Mouse (Mus musculus) heart, embryonic 12.5 days (tissue): ENCODE results near the gene Fmnl1. TPM values are rescaled to one million over a fixed set of nuclear protein-coding genes. Genes with fewer than 3 reads are reported as not detected.

Experiments used
- ATAC-seq: fragments of 200-750 bp; cut with Nextera tagmentation; 2 replicates; pipeline ENCODE4 v1.8.0; 2017; ENCODE audit warnings: moderate TSS enrichment, moderate library complexity; ENCODE audit not compliant: insufficient number of reproducible peaks, low FRiP score
- H3K27ac ChIP-seq: fragments of 300-500 bp; sonication (generic); 2 replicates; pipeline ENCODE4 v1.5.1; 2016; ENCODE audit warnings: mild to moderate bottlenecking, moderate library complexity; ENCODE audit not compliant: poor library complexity, severe bottlenecking
- H3K27me3 ChIP-seq: fragments of 300-500 bp; sonication (generic); replicated peaks from 2 replicates; pipeline ENCODE4 v1.6.1; 2016; ENCODE audit warnings: mild to moderate bottlenecking, moderate library complexity
- H3K36me3 ChIP-seq: fragments of 300-500 bp; sonication (generic); 2 replicates; pipeline ENCODE4 v1.6.1; 2016; ENCODE audit warnings: mild to moderate bottlenecking, moderate library complexity
- H3K4me1 ChIP-seq: fragments of 300-500 bp; sonication (generic); replicated peaks from 2 replicates; pipeline ENCODE4 v1.6.1; 2016; ENCODE audit warnings: mild to moderate bottlenecking
- H3K4me2 ChIP-seq: fragments of 300-500 bp; sonication (generic); 2 replicates; pipeline ENCODE4 v1.6.1; 2016; ENCODE audit warnings: mild to moderate bottlenecking, moderate library complexity
- H3K4me3 ChIP-seq: fragments of 300-500 bp; sonication (generic); 2 replicates; pipeline ENCODE4 v1.5.1; 2016; ENCODE audit warnings: mild to moderate bottlenecking
- H3K9ac ChIP-seq: fragments of 300-500 bp; sonication (generic); 2 replicates; pipeline ENCODE4 v1.6.1; 2016; ENCODE audit warnings: mild to moderate bottlenecking, moderate library complexity
- H3K9me3 ChIP-seq: fragments of 300-500 bp; sonication (generic); replicated peaks from 2 replicates; pipeline ENCODE4 v1.6.1; 2016; ENCODE audit warnings: mild to moderate bottlenecking, moderate library complexity
- WGBS: fragments of 180-500 bp; shearing (Covaris S2); methylation state at CpG from one replicate; pipeline ENCODE4 v1.1.7; 2016; 5-methylcytosine and 5-hydroxymethylcytosine counted together
- polyA plus RNA-seq: library from polyadenylated mRNA; unstranded; fragments of >200 nt; fragmentation: Nextera tagmentation; extraction: Ambion mirVana; gene quantifications from 2 replicates; pipeline ENCODE4 v1.2.1, GENCODE M21; 2016

Fmnl1 gene
- polyA plus RNA-seq, 1 experiment from 2014 or later, result 1.7 TPM

DNA sequence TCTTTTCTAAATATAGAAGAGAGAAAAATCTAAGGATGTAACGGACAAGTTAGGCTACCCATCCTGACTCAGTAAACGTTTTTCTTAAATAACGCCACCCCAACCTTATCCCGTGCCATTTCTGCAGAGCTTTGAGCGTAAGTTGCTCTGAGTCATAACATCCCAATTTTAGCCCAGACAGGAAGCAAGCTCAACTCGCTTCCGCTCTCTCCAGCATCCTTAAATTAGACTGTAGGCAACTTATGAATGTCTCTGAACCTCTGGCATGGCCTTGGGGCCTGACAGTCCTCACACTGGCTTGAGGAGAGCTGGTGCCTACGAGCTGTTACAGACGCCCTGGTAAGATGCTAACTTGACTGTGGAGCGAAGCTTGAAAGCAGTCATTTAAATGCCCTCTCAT is 52.5 kb downstream of the Fmnl1 start:
- 71% methylated on average over 10 of the region's 10 CpGs for WGBS
- no peak for ATAC-seq
- Histone ChIP-seq H3K27me3 (peaks cover 12% of the 10 kb centered on the region; the same call in 1 of the 2 replicates), H3K4me3 (no peak overlapping the region), H3K27ac (no peak overlapping the region), H3K4me1 (peaks cover 6% of the 10 kb centered on the region; the same call in 1 of the 2 replicates), H3K9ac (no peak overlapping the region), H3K36me3 (peaks cover 64% of the 10 kb centered on the region), H3K9me3 (no peaks in the 10 kb centered on the region), H3K4me2 (no peak overlapping the region)

- no peak for ATAC-seq
- peaks cover 68% of the 10 kb centered on the region for H3K36me3 ChIP-seq
- 0 out of 2 replicates have a peak, but pooled peaks cover 5% of the 10 kb centered on the region for H3K4me1 ChIP-seq
- H3K9me3 ChIP-seq, result no peaks in the 10 kb centered on the region; the same call in 1 of the 2 replicates
- 0 out of 2 replicates have a peak overlapping the region, but pooled peaks have one; percentile 6 for H3K27ac ChIP-seq
- no peak overlapping the region for H3K4me3 ChIP-seq
- WGBS, result 66% methylated on average over 18 of the region's 18 CpGs
- no peak overlapping the region for H3K4me2 ChIP-seq
- no peak overlapping the region for H3K9ac ChIP-seq
- H3K27me3 ChIP-seq, result peaks cover 7% of the 10 kb centered on the region; the same call in 1 of the 2 replicates
Measured at GRCm38 (mm10) chr11:103223951-103224456, 53.1 kb downstream of the Fmnl1 start.

- Histone ChIP-seq H3K4me1 (no peaks in the 10 kb centered on the region), H3K27me3 (no peaks in the 10 kb centered on the region), H3K4me2 (no peak overlapping the region), H3K27ac (no peak overlapping the region), H3K9me3 (no peaks in the 10 kb centered on the region; the same call in 1 of the 2 replicates), H3K9ac (no peak overlapping the region), H3K36me3 (peaks cover 58% of the 10 kb centered on the region), H3K4me3 (no peak overlapping the region)
- no peak for ATAC-seq
- WGBS, result 96% methylated on average over 2 of the region's 2 CpGs
Measured at GRCm38 (mm10) chr11:103229608-103230007, 58.7 kb downstream of the Fmnl1 start.

DNA sequence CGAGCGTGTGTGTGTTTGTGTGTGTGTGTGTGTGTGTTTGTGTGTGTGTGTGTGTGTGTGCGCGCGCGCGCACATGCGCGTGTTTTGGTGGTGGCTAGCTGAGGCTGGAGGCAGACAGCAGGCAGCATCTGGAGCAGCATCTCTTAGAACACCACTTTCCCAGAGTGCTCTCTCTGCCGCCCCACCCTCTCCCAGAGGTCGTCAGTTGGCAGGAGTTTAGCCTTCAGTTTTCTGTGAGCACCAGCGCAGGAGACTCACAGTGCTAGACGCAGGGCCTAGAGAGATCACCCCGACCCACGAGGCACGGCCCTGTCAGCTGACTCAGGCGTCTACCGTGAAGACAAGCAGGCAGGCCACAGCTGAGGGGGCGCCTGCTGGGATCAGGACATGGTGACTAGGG is 59.7 kb downstream of the Fmnl1 start:
- Histone ChIP-seq H3K9me3 (no peaks in the 10 kb centered on the region; the same call in 1 of the 2 replicates), H3K4me2 (no peak overlapping the region), H3K27ac (no peak overlapping the region), H3K36me3 (peaks cover 48% of the 10 kb centered on the region), H3K27me3 (no peaks in the 10 kb centered on the region), H3K4me3 (no peak overlapping the region), H3K4me1 (no peaks in the 10 kb centered on the region), H3K9ac (no peak overlapping the region)
- WGBS, result 76% methylated on average over 19 of the region's 19 CpGs
- ATAC-seq, result no peak

GRCm38 (mm10) chr11:103231367-103231766 is 60.5 kb downstream of the Fmnl1 start:
- 85% methylated on average over 7 of the region's 7 CpGs for WGBS
- H3K4me3 ChIP-seq, result no peak overlapping the region
- ATAC-seq, result no peak
- H3K9ac ChIP-seq, result no peak overlapping the region
- H3K27me3 ChIP-seq, result no peaks in the 10 kb centered on the region
- no peaks in the 10 kb centered on the region for H3K4me1 ChIP-seq
- H3K36me3 ChIP-seq, result peaks cover 40% of the 10 kb centered on the region
- H3K9me3 ChIP-seq, result no peaks in the 10 kb centered on the region; the same call in 1 of the 2 replicates
- H3K27ac ChIP-seq, result no peak overlapping the region
- no peak overlapping the region for H3K4me2 ChIP-seq

DNA sequence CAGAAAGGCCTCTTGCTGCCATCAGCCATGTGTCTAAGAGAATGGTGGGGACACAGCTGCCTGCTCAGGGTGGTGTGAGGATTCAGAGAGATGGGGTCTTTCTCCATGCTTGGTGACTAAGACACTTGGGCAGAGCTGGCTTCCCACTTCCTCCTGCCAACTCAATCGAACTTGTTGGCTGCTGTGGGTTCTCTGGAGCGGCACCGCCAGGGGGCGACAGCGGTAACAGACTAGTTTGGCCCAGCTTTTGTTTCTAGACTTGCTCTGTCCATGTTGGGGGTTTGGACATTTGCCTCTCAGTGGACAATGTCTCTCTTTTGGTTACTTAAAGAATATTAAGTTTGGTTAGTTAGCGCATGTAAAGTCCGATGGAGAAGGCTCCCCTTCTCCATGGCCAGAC is 62.1 kb downstream of the Fmnl1 start:
- Histone ChIP-seq H3K36me3 (peaks cover 33% of the 10 kb centered on the region), H3K27ac (no peak overlapping the region), H3K9ac (no peak overlapping the region), H3K4me2 (no peak overlapping the region), H3K4me1 (no peaks in the 10 kb centered on the region), H3K4me3 (no peak overlapping the region), H3K27me3 (no peaks in the 10 kb centered on the region), H3K9me3 (no peaks in the 10 kb centered on the region; the same call in 1 of the 2 replicates)
- no peak for ATAC-seq
- WGBS, result 30% methylated on average over 7 of the region's 7 CpGs

DNA sequence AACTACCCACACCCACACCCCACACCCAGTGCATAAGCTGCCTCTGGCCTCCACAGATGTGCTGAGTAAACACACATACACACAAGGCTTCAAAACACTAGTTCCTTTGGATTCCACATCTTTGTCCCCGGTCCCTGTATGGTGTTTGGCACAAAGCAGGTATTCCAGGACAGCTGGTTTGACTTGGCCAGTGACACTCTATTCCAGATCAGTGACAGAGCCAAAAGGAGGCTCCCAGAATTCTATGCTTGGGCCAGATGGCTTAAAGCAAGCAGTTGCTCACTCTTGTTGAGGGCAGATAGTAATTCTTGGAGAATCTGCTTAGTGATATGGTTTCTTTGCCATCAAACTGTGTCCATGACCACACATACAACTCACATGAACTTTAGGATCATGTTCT is 63.5 kb downstream of the Fmnl1 start:
- Histone ChIP-seq H3K4me2 (no peak overlapping the region), H3K9ac (no peak overlapping the region), H3K4me1 (no peaks in the 10 kb centered on the region), H3K36me3 (peaks cover 39% of the 10 kb centered on the region), H3K27me3 (no peaks in the 10 kb centered on the region), H3K9me3 (no peaks in the 10 kb centered on the region; the same call in 1 of the 2 replicates), H3K27ac (no peak overlapping the region), H3K4me3 (no peak overlapping the region)
- 83% methylated on average over 1 of the region's 1 CpGs for WGBS
- ATAC-seq, result no peak

DNA sequence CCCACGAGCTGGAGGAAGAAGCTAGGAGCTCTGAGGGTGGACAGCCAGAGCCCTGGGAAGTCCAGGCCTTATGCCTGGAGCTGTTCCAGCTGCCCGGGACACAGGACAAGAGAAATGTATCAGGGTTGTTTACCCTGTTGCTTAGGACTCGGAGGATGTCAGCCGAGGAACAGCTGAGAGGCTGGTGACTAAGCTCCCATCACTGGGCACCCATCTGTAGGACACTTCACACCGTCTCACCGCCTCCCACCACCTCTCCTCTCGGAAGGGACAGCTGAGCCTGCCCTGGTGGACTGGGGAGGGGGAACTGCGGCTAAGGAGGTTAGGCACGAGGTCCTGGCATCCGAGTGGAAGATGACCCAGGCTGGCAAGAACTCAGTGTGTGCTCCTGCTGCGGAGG is 64.8 kb downstream of the Fmnl1 start:
- Histone ChIP-seq H3K36me3 (peaks cover 28% of the 10 kb centered on the region), H3K27ac (no peak overlapping the region), H3K4me1 (peaks cover 7% of the 10 kb centered on the region), H3K9ac (0 out of 2 replicates have a peak overlapping the region, but pooled peaks have one; percentile 16), H3K9me3 (no peaks in the 10 kb centered on the region), H3K4me3 (no peak overlapping the region), H3K4me2 (no peak overlapping the region), H3K27me3 (no peaks in the 10 kb centered on the region)
- WGBS, result 50% methylated on average over 11 of the region's 11 CpGs
- no peak; the same call in 1 of the 2 replicates for ATAC-seq

DNA sequence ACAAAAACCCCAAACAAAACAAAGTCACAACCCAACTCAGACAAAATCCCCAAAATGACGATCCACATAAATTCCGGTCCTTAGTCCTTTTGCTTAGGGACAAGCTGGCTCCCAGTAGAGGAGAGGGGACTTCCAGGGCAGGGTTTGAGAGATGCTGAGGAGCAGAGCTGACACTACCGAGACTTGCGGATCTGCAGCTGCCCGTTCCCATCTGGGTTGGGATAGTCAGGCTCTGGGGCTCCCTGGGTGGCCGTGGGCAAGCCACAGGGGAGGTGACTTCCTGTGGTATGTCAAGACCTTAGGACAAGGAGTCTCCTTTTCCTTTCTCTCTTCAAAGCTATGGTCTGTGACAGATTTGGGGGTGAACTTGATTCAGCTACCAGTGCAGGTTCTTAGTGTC is 65.5 kb downstream of the Fmnl1 start:
- no peak overlapping the region for H3K4me3 ChIP-seq
- 79% methylated on average over 6 of the region's 6 CpGs for WGBS
- H3K27me3 ChIP-seq, result no peaks in the 10 kb centered on the region
- H3K9me3 ChIP-seq, result no peaks in the 10 kb centered on the region
- peaks cover 13% of the 10 kb centered on the region for H3K4me1 ChIP-seq
- H3K4me2 ChIP-seq, result no peak overlapping the region
- H3K9ac ChIP-seq, result no peak overlapping the region
- H3K27ac ChIP-seq, result no peak overlapping the region
- no peak for ATAC-seq
- peaks cover 25% of the 10 kb centered on the region for H3K36me3 ChIP-seq

GRCm38 (mm10) chr11:103236903-103237302 is 66.0 kb downstream of the Fmnl1 start:
- peaks cover 25% of the 10 kb centered on the region for H3K36me3 ChIP-seq
- WGBS, result 70% methylated on average over 10 of the region's 10 CpGs
- no peak overlapping the region for H3K4me2 ChIP-seq
- no peak overlapping the region for H3K27ac ChIP-seq
- no peaks in the 10 kb centered on the region for H3K27me3 ChIP-seq
- ATAC-seq, result no peak
- H3K4me1 ChIP-seq, result peaks cover 13% of the 10 kb centered on the region
- no peak overlapping the region for H3K4me3 ChIP-seq
- no peaks in the 10 kb centered on the region for H3K9me3 ChIP-seq
- H3K9ac ChIP-seq, result no peak overlapping the region

DNA sequence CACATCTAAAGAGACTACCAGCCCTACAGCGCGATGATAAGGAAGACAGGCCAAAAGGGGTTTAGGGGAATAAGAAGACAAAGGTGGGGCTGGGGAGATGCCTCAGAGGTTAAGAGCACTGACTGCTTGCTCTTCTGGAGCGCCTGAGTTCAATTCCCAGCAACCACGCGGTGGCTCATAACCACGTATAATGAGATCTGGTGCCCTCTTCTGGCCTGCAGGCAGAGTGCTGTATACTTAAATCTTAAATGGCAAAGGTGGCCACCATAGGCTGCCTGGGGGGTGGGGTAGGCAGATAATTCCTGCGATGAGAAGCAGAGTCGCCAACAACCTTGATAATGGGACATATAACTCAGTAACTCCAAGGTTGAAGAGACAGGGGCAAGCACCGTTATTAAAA is 66.8 kb downstream of the Fmnl1 start:
- WGBS, result 65% methylated on average over 9 of the region's 9 CpGs
- Histone ChIP-seq H3K9me3 (no peaks in the 10 kb centered on the region), H3K27ac (no peak overlapping the region), H3K36me3 (peaks cover 25% of the 10 kb centered on the region), H3K4me1 (peaks cover 13% of the 10 kb centered on the region), H3K4me2 (no peak overlapping the region), H3K4me3 (no peak overlapping the region), H3K27me3 (no peaks in the 10 kb centered on the region), H3K9ac (no peak overlapping the region)
- ATAC-seq, result no peak

GRCm38 (mm10) chr11:103240740-103241139 is 69.8 kb downstream of the Fmnl1 start:
- ATAC-seq, result no peak
- Histone ChIP-seq H3K9me3 (no peaks in the 10 kb centered on the region), H3K4me3 (no peak overlapping the region), H3K27me3 (no peaks in the 10 kb centered on the region), H3K9ac (no peak overlapping the region), H3K4me1 (peaks cover 19% of the 10 kb centered on the region), H3K36me3 (peaks cover 25% of the 10 kb centered on the region), H3K4me2 (no peak overlapping the region), H3K27ac (0 out of 2 replicates have a peak overlapping the region, but pooled peaks have one; percentile 14)
- WGBS, result 32% methylated on average over 7 of the region's 7 CpGs
